Mouse (Mus musculus) liver, embryonic 14.5 days (tissue): ENCODE results near the gene Dgat2.

Source experiments
- CTCF ChIP-seq: IDR thresholded peaks from 2 replicates; pipeline ENCODE4 v1.5.1; 2016; ENCODE audit warnings: antibody characterized with exemption, low read depth, control low read depth
- EP300 ChIP-seq: IDR thresholded peaks from 2 replicates; pipeline ENCODE4 v1.6.1; 2016; ENCODE audit warnings: antibody characterized with exemption, low read depth

- TF ChIP-seq CTCF (no peak), EP300 (no peak)
These were observed 7.4 kb downstream of the Dgat2 start for GRCm38 (mm10) chr7:99175118-99175517.
